Mouse (Mus musculus) hindbrain, embryonic 16.5 days (tissue): ENCODE measurements around the gene Stpg2. TPM values are rescaled to one million over a fixed set of nuclear protein-coding genes. Genes with fewer than 3 reads are reported as not detected.
"Not testable (repeated sequence)": the region's sequence is repeated elsewhere in the genome, so short reads cannot be mapped to it uniquely, and the experiment has no call there.

Experiments used
- ATAC-seq: fragments of 200-750 bp; cut with Nextera tagmentation; 2 replicates; pipeline ENCODE4 v1.8.0; 2017; ENCODE audit warnings: moderate TSS enrichment, moderate library complexity
- H3K27ac ChIP-seq: fragments of 300-500 bp; sonication (generic); 2 replicates; pipeline ENCODE4 v1.5.1; 2014; ENCODE audit warnings: low read depth, mild to moderate bottlenecking, control low read depth, low read length, moderate library complexity
- H3K27me3 ChIP-seq: fragments of 300-500 bp; sonication (generic); replicated peaks from 2 replicates; pipeline ENCODE4 v1.6.1; 2014; ENCODE audit warnings: low read length; ENCODE audit not compliant: control insufficient read depth, insufficient read depth
- H3K36me3 ChIP-seq: fragments of 300-500 bp; sonication (generic); 2 replicates; pipeline ENCODE4 v1.6.1; 2014; ENCODE audit warnings: mild to moderate bottlenecking, low read length, moderate library complexity, mixed read lengths; ENCODE audit not compliant: control insufficient read depth, insufficient read depth
- H3K4me1 ChIP-seq: fragments of 300-500 bp; sonication (generic); 2 replicates; pipeline ENCODE4 v1.6.1; 2014; ENCODE audit warnings: low read depth, low read length; ENCODE audit not compliant: control insufficient read depth, insufficient read depth
- H3K4me2 ChIP-seq: fragments of 300-500 bp; sonication (generic); 2 replicates; pipeline ENCODE4 v1.6.1; 2014; ENCODE audit warnings: mild to moderate bottlenecking, low read length, control low read depth, moderate library complexity
- H3K4me3 ChIP-seq: fragments of 300-500 bp; sonication (generic); 2 replicates; pipeline ENCODE4 v1.5.1; 2014; ENCODE audit warnings: mild to moderate bottlenecking, low read length, control low read depth, moderate library complexity
- H3K9ac ChIP-seq: fragments of 300-500 bp; sonication (generic); 2 replicates; pipeline ENCODE4 v1.6.1; 2014; ENCODE audit warnings: low read depth, mild to moderate bottlenecking, control low read depth, low read length, moderate library complexity
- H3K9me3 ChIP-seq: fragments of 300-500 bp; sonication (generic); 2 replicates; pipeline ENCODE4 v1.6.1; 2014; ENCODE audit warnings: mild to moderate bottlenecking, low read length, moderate library complexity; ENCODE audit not compliant: control insufficient read depth
- WGBS: fragments of 180-500 bp; shearing (Covaris S2); extraction: QIAGEN DNeasy Blood & Tissue Kit; methylation state at CpG from one replicate; pipeline ENCODE4 v1.1.7; 2014; 5-methylcytosine and 5-hydroxymethylcytosine counted together
- polyA plus RNA-seq: library from polyadenylated mRNA; unstranded; fragments of >200 nt; fragmentation: Nextera tagmentation; extraction: Ambion mirVana; gene quantifications from 2 replicates; pipeline ENCODE4 v1.2.1, GENCODE M21; 2015

Gene Stpg2
- polyA plus RNA-seq, 1 experiment from 2014 or later: not detected

DNA sequence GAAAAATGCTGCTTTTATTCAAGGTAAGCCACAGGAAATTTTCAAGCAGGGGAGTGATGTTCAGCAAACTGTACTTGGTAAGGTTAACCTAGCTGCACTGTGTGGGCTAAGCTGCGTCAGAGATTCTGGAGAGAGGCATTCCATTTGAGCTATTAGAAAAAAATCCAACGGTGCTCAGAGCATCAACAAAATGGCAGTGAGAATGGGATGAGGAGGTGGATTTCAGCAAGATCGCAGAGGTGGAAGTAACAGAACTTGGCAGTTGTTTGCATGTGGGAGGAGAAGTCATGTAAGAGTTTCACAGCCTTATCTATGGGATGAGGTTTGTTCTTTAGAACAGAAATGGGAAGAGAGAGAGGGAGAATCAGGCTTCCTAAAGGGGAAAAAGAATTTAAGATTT, 5.2 kb upstream of the Stpg2 start:
- Histone ChIP-seq H3K9me3 (no peaks in the 10 kb centered on the region), H3K4me2 (no peak overlapping the region), H3K4me3 (no peak overlapping the region), H3K27me3 (peaks cover 10% of the 10 kb centered on the region), H3K27ac (no peak overlapping the region), H3K4me1 (peaks cover 3% of the 10 kb centered on the region; the same call in 1 of the 2 replicates), H3K36me3 (no peaks in the 10 kb centered on the region), H3K9ac (no peak overlapping the region)
- WGBS: 78% methylated on average over 3 of the region's 3 CpGs
- no peak for ATAC-seq

DNA sequence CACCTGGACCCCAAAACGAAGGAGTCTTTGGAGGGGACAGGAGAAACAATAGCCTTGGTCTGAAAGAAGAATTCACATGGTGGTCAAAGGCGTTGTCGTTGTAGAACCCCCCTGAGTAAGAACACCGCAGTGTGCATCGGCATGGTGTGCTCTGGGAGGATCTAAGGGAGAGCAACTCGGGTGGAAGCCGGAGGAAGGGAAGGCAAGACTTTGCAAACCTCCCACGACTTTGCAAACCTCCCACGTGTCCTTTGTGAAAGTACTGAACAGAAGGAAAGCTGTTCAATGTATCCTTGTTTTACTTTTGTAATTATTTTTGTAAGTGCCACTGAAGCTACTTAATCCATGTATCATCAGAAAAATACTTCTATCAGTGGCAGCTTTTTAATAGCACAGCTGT, 11.5 kb downstream of the Stpg2 start:
- H3K4me1 ChIP-seq: no peaks in the 10 kb centered on the region
- no peak overlapping the region for H3K27ac ChIP-seq
- H3K9me3 ChIP-seq: no peaks in the 10 kb centered on the region
- no peaks in the 10 kb centered on the region for H3K36me3 ChIP-seq
- no peak overlapping the region for H3K4me2 ChIP-seq
- H3K27me3 ChIP-seq: no peaks in the 10 kb centered on the region
- ATAC-seq: no peak
- no peak overlapping the region for H3K9ac ChIP-seq
- H3K4me3 ChIP-seq: no peak overlapping the region
- whole genome bisulfite sequencing: 65% methylated on average over 9 of the region's 9 CpGs

DNA sequence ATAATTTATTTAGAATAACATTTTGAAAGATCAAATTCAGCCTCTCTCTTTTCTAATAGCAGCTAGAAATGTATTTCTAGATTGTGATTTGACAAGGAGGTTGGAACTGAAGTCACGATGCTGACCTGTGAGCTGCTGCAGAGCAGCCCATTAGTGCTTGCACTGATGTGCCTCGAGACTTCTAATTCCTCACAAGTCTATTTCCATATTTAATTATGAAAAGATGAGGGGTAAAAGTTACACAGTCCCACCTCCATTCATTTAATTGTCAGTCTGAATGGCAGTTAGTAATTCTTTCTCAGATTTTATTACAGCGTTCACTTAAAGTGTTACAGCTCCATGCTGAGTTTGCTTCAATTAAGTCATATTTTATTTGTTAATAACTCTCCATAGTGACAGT, 19.6 kb downstream of the Stpg2 start:
- Histone ChIP-seq H3K9ac (no peak overlapping the region), H3K27me3 (no peaks in the 10 kb centered on the region), H3K27ac (no peak overlapping the region), H3K4me1 (no peaks in the 10 kb centered on the region), H3K36me3 (no peaks in the 10 kb centered on the region), H3K9me3 (no peaks in the 10 kb centered on the region), H3K4me2 (no peak overlapping the region), H3K4me3 (no peak overlapping the region)
- no peak for ATAC-seq
- WGBS: 46% methylated on average over 3 of the region's 3 CpGs

DNA sequence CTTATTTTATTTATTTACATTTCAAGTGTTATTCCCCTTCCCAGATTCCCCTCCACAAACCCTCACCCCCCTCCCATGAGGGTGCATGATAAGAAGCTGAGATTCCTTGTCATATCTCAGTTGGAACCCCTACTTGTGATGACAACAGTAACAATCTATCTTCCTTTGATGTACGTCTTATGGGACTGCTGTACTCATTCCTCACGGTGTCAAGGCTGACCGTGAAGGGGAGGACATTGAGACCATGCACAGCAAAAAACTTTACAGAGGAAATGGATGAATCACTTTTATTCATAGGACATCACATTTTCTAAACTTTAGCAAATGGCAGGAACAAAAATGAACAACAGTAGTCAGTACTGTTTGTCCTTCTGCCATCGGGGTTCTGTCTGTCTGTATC, 21.3 kb downstream of the Stpg2 start:
- WGBS: 65% methylated on average over 4 of the region's 4 CpGs
- Histone ChIP-seq H3K9me3 (no peaks in the 10 kb centered on the region), H3K36me3 (no peaks in the 10 kb centered on the region), H3K4me1 (no peaks in the 10 kb centered on the region), H3K9ac (no peak overlapping the region), H3K4me2 (no peak overlapping the region), H3K27me3 (no peaks in the 10 kb centered on the region), H3K27ac (no peak overlapping the region), H3K4me3 (no peak overlapping the region)
- no peak for ATAC-seq

DNA sequence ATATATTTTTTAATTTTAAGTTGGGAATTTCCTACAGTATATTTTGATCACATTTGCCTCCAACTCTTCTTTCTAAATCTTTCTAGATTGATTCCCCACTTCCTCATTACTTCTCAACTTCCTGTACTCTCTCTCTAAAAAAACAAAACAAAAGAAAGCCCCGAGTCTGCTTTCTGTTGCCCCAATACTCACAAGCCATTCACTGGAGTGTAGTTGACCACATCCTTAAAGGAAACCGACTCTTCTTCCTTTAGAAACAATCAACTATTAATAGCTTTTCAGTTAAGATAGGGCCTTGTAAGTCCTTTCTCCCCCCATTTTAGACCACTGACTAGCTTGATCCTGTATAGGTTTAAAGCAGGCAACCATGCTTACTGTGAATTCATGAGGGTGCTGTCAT, 39.7 kb downstream of the Stpg2 start:
- no peak overlapping the region for H3K4me3 ChIP-seq
- no peaks in the 10 kb centered on the region for H3K9me3 ChIP-seq
- WGBS: 80% methylated on average over 2 of the region's 2 CpGs
- H3K36me3 ChIP-seq: no peaks in the 10 kb centered on the region
- no peak overlapping the region for H3K9ac ChIP-seq
- H3K27ac ChIP-seq: no peak overlapping the region
- no peak overlapping the region for H3K4me2 ChIP-seq
- ATAC-seq: no peak
- H3K27me3 ChIP-seq: no peaks in the 10 kb centered on the region
- H3K4me1 ChIP-seq: no peaks in the 10 kb centered on the region

DNA sequence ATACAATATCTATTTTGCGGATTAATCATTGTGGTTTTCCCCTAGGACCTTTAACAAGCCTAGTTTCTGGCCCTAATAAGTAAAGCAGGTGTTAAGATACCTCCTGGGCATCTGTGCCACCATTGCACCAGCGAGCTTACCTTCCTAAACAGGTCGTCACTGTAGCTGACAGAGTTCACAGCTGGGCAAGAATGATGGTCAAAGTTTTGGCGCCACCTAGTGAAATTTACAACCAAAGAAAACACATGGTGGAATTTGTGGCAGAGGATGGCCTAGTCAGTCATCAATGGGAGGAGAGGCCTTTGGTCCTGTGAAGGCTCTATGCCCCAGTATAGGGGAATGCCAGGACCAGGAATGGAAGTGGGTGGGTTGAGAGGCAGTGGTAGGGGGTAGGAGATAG, 41.0 kb downstream of the Stpg2 start:
- Histone ChIP-seq H3K9me3 (no peaks in the 10 kb centered on the region), H3K4me3 (no peak overlapping the region), H3K27ac (no peak overlapping the region), H3K36me3 (no peaks in the 10 kb centered on the region), H3K9ac (no peak overlapping the region), H3K4me1 (no peaks in the 10 kb centered on the region), H3K4me2 (no peak overlapping the region), H3K27me3 (no peaks in the 10 kb centered on the region)
- WGBS: 57% methylated on average over 4 of the region's 4 CpGs
- no peak for ATAC-seq

DNA sequence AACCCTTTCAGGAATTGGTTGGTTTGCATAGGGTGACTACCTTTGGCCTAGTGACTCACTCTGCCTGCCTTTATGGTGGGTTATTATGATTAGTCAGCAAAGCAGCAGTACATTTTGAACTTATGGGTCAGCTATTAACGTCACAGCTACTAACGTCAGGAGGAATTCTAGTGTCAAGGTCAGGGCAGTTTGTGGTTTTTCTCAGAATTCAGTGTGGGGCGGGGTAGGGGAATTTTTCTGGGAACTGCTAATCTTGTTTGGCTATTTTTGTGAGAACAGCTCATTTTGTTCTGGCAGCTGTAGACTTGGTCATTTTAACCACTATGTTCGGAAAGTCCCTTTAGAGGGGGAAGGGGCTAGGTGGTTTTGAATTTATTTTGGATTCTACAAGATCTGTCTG, 56.9 kb downstream of the Stpg2 start:
- not testable (repeated sequence) for H3K27me3 ChIP-seq, H3K36me3 ChIP-seq, H3K9ac ChIP-seq, H3K9me3 ChIP-seq, H3K27ac ChIP-seq, ATAC-seq, H3K4me3 ChIP-seq, H3K4me1 ChIP-seq, H3K4me2 ChIP-seq
- 94% methylated on average over 4 of the region's 4 CpGs for WGBS

DNA sequence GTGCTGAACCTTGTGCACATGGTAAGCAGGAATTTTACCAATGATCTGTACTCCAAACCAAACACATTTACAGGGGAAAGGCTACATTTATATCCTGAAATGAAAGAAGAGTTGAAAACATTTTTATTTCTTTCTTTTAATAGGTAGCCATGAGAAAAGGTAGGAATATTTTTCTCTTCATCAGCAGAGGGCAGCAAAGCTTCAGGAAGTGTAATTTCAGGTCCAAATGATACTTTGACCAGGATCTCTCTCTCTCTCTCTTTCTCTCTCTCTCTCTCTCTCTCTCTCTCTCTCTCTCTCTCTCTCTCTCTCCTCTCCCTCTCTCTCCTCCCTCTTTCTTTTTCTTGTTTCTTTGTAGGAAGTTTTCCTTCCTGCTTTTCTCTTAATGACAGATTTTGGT, 92.4 kb downstream of the Stpg2 start:
- H3K4me3 ChIP-seq: no peak overlapping the region
- no peak overlapping the region for H3K9ac ChIP-seq
- H3K4me2 ChIP-seq: no peak overlapping the region
- no peaks in the 10 kb centered on the region for H3K27me3 ChIP-seq
- no peak for ATAC-seq
- no peak overlapping the region for H3K27ac ChIP-seq
- no peaks in the 10 kb centered on the region for H3K4me1 ChIP-seq
- no peaks in the 10 kb centered on the region for H3K36me3 ChIP-seq
- H3K9me3 ChIP-seq: no peaks in the 10 kb centered on the region; the same call in 1 of the 2 replicates

DNA sequence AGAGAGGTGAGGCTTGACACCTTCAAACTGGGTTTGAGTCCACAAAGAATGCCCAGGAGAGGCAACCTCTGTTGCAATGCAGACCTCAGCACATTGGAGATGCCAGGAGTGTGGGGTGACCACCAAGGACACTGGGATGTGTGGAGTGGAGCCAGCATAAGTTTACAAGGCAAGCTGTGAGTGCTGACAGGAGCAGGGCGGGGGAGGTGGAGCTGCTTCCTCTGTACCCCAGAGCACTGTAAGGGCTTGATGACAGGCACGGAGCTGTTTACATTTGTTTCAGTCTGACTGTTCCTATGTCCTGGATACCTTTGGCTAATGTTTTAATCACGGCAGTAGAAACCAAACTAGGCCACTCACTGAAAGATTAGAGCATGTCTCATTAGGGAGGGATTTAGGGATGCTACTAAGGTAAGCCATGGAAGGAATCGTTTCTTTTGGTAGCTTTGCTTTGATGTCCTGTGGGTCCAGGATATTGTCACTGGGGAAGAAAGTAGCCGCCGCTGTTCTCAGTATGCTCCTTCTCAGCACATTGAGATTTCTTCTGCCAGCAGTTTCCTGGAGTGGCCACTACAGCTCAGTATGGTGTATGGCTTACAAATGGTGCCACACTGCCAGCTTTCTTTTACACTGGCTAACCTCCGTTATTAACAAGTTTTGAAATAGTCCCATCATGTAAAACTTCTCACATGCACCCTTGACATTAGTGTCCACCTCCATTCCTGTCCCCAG, 102.8 kb downstream of the Stpg2 start:
- Histone ChIP-seq H3K27ac (no peak overlapping the region), H3K9ac (no peak overlapping the region), H3K36me3 (no peaks in the 10 kb centered on the region), H3K9me3 (no peaks in the 10 kb centered on the region), H3K4me1 (no peaks in the 10 kb centered on the region), H3K4me3 (no peak overlapping the region), H3K27me3 (no peaks in the 10 kb centered on the region), H3K4me2 (no peak overlapping the region)
- 61% methylated on average over 7 of the region's 7 CpGs for WGBS
- no peak for ATAC-seq

DNA sequence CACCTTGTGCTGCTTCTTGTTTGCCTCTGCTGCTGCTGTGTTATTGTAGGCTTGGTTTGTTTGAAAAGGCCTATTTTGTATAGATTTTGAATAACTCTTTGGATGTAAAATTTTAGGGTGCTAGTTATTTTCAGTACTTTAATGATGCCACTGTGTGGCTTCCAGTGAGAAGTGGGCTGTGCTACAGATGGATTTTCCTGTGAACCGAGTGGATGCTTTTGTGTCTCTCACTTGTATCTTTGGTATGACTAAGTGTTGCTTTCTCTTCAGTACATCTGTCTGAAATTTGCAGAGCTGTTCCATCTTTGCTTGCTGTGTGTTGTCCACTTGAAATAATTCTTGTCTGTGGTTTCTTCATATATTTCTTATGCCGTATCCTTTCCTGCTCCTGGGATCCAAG, 106.2 kb downstream of the Stpg2 start:
- Histone ChIP-seq H3K36me3 (no peaks in the 10 kb centered on the region), H3K9ac (no peak overlapping the region), H3K4me3 (no peak overlapping the region), H3K27me3 (no peaks in the 10 kb centered on the region), H3K4me2 (no peak overlapping the region), H3K27ac (no peak overlapping the region), H3K4me1 (no peaks in the 10 kb centered on the region), H3K9me3 (no peaks in the 10 kb centered on the region)
- ATAC-seq: no peak
- 90% methylated on average over 2 of the region's 2 CpGs for WGBS
